Mouse (Mus musculus) embryonic stem cell, embryonic (primary cell): ENCODE measurements at regions not wholly inside any gene's neighbourhood (a gene's known extent, or its start where the extent isn't known, plus 50 kb on each side); places are given as distances from the start of the nearest gene placed in this dataset.

Experiments
- CTCF ChIA-PET, 4 experiments: fragments of 300-600 bp in 2 of 4; fragments of 350-600 bp in 2 of 4; sonication (Branson Sonifier 250); formaldehyde crosslinking; loops; one replicate each; lab custom pipeline; 2022; ENCODE audit warnings: inconsistent platforms in 2 of 4; lab: Charles Lee
- POLR2A ChIA-PET, 4 experiments: fragments of 300-600 bp in 2 of 4; fragments of 350-600 bp in 2 of 4; sonication (Branson Sonifier 250); formaldehyde crosslinking; loops; one replicate each; lab custom pipeline; 2022; ENCODE audit warnings: antibody characterized with exemption in 4 of 4, inconsistent platforms in 1 of 4; lab: Charles Lee

GRCm38 (mm10) chr15:56016070-56016469, 1461.4 kb downstream of the Slc22a22 start:
- CTCF ChIA-PET = no interaction called here
- POLR2A ChIA-PET = no interaction called here

GRCm38 (mm10) chr15:56014059-56014620, 1463.3 kb downstream of the Slc22a22 start:
- POLR2A ChIA-PET = interaction anchor here in 1 of 4 experiments (0.7 kb wide), 1 partner anchor 33 kb away, joined by 3 read pairs; no protein-coding TSS in a partner anchor
- CTCF ChIA-PET = interaction anchor here in 2 of 4 experiments (0.6 to 0.7 kb wide), 2 partner anchors 31 to 117 kb away, joined by 3 read pairs; no protein-coding TSS in a partner anchor

DNA sequence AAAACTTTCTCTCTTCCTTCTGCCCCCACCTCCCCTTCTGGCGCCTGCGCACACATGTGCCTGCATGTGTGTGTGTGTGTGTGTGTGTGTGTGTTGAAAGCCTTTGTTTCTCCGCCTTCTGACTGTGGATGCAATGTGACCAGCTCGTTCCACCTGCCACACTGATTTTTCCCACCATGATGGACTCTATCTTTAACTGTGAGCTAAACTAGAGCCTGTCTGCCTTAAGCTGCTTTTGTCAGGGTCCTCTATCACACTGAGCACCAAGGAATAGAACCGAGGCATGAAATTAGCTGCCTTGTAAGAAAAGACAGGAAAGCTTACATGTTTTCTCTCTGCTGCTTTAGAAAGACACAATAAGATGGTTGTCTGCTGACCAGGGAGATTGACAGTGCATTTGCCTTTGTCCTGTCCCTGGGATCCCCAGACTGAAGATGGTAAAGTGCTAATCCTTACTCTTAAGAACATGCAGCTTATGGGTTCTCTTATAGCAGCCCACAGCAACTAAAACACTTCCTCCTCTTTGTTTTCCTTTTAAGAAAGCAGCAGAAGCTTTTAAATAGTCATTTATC, 1468.7 kb downstream of the Slc22a22 start:
- ChIA-PET CTCF (no interaction called here), POLR2A (no interaction called here)

- ChIA-PET CTCF (no interaction called here), POLR2A (no interaction called here)
Observed at GRCm38 (mm10) chr15:56007376-56007775, 1470.0 kb downstream of the Slc22a22 start.

- POLR2A ChIA-PET = no interaction called here
Observed at GRCm38 (mm10) chr15:56005361-56005760, 1472.1 kb downstream of the Slc22a22 start.

DNA sequence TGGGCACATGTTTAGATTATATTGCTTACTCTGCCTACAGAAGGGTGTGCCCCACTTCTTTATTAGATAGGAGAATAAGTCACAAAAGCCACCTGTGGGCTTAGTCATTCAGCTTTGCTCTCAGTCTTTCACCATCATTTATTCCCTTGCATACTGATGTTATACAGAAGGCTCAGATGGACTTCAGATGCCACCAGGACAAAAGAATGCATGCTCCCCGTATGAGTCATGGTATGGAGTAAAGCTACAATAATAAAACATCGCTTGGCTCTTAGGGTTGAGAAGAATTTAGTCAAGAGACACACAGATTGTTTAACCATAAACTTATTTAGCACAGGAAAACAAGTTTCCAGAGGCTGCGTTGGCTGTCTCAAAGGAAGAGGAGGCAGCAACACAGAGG, 1473.5 kb downstream of the Slc22a22 start:
- ChIA-PET CTCF (no interaction called here), POLR2A (no interaction called here)

More at GRCm38 (mm10) chr15:56005361-56005760, 1472.1 kb downstream of the Slc22a22 start:
- CTCF ChIA-PET = no interaction called here

DNA sequence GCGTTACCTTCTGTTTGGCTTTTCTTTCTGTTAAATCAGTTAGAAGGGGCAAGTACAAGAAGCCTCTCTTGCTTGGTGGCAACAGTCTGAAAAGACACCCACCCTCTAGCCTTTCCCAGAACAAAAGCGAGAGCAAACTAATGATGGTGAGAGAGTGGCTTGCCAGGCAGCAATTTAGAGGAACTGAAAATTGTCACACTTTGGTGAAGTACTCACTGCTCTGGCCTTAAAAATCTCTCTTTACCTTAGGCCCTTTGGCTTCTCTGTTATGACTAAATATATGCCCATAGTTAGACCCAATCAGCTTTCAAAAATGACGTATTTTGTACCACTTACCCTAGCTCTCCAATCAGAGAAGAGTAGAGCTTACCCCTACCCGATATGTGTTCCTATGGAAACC, 1477.8 kb downstream of the Slc22a22 start:
- CTCF ChIA-PET = no interaction called here
- POLR2A ChIA-PET = no interaction called here

DNA sequence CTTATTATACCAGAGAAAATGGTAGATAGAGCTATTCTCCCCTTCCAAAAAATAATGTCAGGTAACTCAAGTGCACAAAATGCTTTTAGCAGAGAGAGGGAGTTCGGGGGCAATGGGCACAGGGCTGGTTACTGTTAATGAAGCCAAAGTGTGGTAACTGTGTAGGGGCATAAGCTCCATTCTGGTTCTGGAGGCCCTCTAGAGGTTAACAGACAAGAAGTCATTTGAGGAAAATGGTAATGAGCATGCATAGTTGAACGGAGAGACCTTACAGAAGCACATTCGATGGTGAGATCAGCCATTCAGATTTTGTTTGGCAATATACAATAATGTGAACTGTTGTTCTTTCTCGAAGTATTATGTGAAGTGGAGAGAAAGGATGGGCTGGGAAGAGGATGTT, 1479.4 kb downstream of the Slc22a22 start:
- ChIA-PET CTCF (interaction anchor here in 1 of 4 experiments (0.6 kb wide), 1 partner anchor 225 kb away, joined by 3 read pairs; no protein-coding TSS in a partner anchor), POLR2A (no interaction called here)

GRCm38 (mm10) chr15:55994680-55995079, 1482.7 kb downstream of the Slc22a22 start:
- ChIA-PET CTCF (interaction anchor here in 1 of 4 experiments (0.6 kb wide), 1 partner anchor 24 kb away, joined by 3 read pairs; no protein-coding TSS in a partner anchor), POLR2A (no interaction called here)

DNA sequence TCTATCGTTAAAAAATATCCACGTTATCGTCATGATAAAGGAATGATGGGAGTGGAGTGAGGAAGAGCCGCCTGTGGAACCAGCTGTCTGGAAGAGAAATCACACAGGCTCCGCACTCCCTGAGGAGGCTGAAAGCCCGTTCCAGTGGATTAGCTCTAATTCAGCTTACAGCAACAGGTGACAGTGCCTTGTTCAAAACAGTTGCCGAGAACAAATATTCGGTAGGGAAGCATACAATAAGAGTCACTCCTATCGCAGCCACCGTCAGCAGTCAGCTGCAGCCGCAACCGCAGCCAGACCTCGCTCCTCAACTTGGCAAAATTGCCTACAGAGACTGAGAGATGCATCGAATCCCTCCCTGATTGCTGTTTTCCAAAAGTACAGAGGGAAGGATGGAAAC, 1501.6 kb downstream of the Slc22a22 start:
- CTCF ChIA-PET = no interaction called here
- POLR2A ChIA-PET = no interaction called here

- ChIA-PET POLR2A (no interaction called here), CTCF (no interaction called here)
Observed at GRCm38 (mm10) chr15:55966780-55967179, 1510.6 kb downstream of the Slc22a22 start.

DNA sequence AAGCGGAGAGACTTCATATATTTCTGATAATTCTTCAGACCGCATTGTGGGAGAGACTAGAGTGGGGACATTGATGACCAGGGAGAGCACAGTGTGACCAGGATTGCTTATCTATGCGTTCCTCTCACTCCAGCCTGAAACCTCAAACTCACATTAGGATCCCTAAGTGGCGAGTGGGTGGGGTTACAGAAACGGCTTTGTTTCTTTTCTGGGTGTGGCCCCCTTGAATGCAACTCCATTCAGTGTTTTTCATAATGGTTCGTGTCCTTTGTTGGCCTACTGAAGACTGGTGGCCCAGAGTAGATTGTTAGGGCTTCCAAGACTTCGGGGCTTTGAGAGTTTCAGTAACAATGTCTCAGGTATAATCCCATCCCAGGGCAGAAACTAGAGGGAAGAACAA, 1512.1 kb downstream of the Slc22a22 start:
- POLR2A ChIA-PET = no interaction called here
- CTCF ChIA-PET = interaction anchor here in 1 of 4 experiments (0.6 kb wide), 1 partner anchor 679 kb away, joined by 4 read pairs; no protein-coding TSS in a partner anchor

- POLR2A ChIA-PET = interaction anchor here in 1 of 4 experiments (0.5 kb wide), 1 partner anchor 148 kb away, joined by 3 read pairs; no protein-coding TSS in a partner anchor
- CTCF ChIA-PET = no interaction called here
Observed at GRCm38 (mm10) chr15:55962093-55962492, 1515.3 kb downstream of the Slc22a22 start.
